Mouse (Mus musculus): ENCODE measurements around the gene Slc39a12. TPM values are rescaled to one million over a fixed set of nuclear protein-coding genes. Genes with fewer than 3 reads are reported as not detected.

The Slc39a12 gene
- 0.36 TPM in 1 of 2 replicates, not detected in the other for polyA plus RNA-seq (2014; fragmentation: Nextera tagmentation; extraction: Ambion mirVana)

GRCm38 (mm10) chr2:14388162-14388561, at the start of gene Slc39a12:
TSS of gene Slc39a12 (plus strand) at chr2:14388316.
- WGBS, result 70% methylated on average over 5 of the region's 5 CpGs
- Histone ChIP-seq H3K36me3 (ENCODE audit: control insufficient read depth, insufficient read depth, low read length) (no peaks in the 10 kb centered on the region), H3K9me3 (ENCODE audit: control insufficient read depth, low read length) (no peaks in the 10 kb centered on the region), H3K4me1 (ENCODE audit: control insufficient read depth, insufficient read depth, low read length) (no peaks in the 10 kb centered on the region), H3K4me2 (ENCODE audit: low read depth) (no peak within 1 kb of the TSS), H3K4me3 (ENCODE audit: low read depth, low read length) (no peak within 1 kb of the TSS), H3K9ac (ENCODE audit: low read length) (no peak within 1 kb of the TSS), H3K27ac (ENCODE audit: low read depth, low read length) (no peak within 1 kb of the TSS), H3K27me3 (ENCODE audit: control insufficient read depth, insufficient read depth, low read length) (no peaks in the 10 kb centered on the region)
- DNase-seq (ENCODE audit: low spot score) (no peak), ATAC-seq (ENCODE audit: insufficient read depth, low FRiP score, low TSS enrichment) (no peak)

- H3K4me3 ChIP-seq (ENCODE audit: low read depth, low read length), result no peak overlapping the region
- DNase-seq (ENCODE audit: low spot score) (no peak), ATAC-seq (ENCODE audit: insufficient read depth, low FRiP score, low TSS enrichment) (no peak)
- H3K9me3 ChIP-seq (ENCODE audit: control insufficient read depth, low read length), result no peaks in the 10 kb centered on the region
- no peaks in the 10 kb centered on the region for H3K27me3 ChIP-seq (ENCODE audit: control insufficient read depth, insufficient read depth, low read length)
- no peak overlapping the region for H3K9ac ChIP-seq (ENCODE audit: low read length)
- H3K4me1 ChIP-seq (ENCODE audit: control insufficient read depth, insufficient read depth, low read length), result no peaks in the 10 kb centered on the region
- H3K27ac ChIP-seq (ENCODE audit: low read depth, low read length), result no peak overlapping the region
- WGBS, result 85% methylated on average over 14 of the region's 14 CpGs
- no peak overlapping the region for H3K4me2 ChIP-seq (ENCODE audit: low read depth)
- no peaks in the 10 kb centered on the region for H3K36me3 ChIP-seq (ENCODE audit: control insufficient read depth, insufficient read depth, low read length)
Measured at GRCm38 (mm10) chr2:14341652-14342308, 46.3 kb upstream of the Slc39a12 start.

- ATAC-seq (ENCODE audit: insufficient read depth, low FRiP score, low TSS enrichment), result no peak
- Histone ChIP-seq H3K9ac (ENCODE audit: low read length) (no peak overlapping the region), H3K27me3 (ENCODE audit: control insufficient read depth, insufficient read depth, low read length) (no peaks in the 10 kb centered on the region), H3K36me3 (ENCODE audit: control insufficient read depth, insufficient read depth, low read length) (no peaks in the 10 kb centered on the region), H3K27ac (ENCODE audit: low read depth, low read length) (no peak overlapping the region), H3K4me3 (ENCODE audit: low read depth, low read length) (no peak overlapping the region), H3K9me3 (ENCODE audit: control insufficient read depth, low read length) (no peaks in the 10 kb centered on the region), H3K4me1 (ENCODE audit: control insufficient read depth, insufficient read depth, low read length) (no peaks in the 10 kb centered on the region), H3K4me2 (ENCODE audit: low read depth) (no peak overlapping the region)
- DNase-seq (ENCODE audit: low spot score), result no peak
- WGBS, result 93% methylated on average over 8 of the region's 8 CpGs
Measured at GRCm38 (mm10) chr2:14342309-14342839, 45.7 kb upstream of the Slc39a12 start.

- ATAC-seq (ENCODE audit: insufficient read depth, low FRiP score, low TSS enrichment), result no peak
- WGBS, result 62% methylated on average over 1 of the region's 1 CpGs
- Histone ChIP-seq H3K36me3 (ENCODE audit: control insufficient read depth, insufficient read depth, low read length) (no peaks in the 10 kb centered on the region), H3K27ac (ENCODE audit: low read depth, low read length) (no peak overlapping the region), H3K9ac (ENCODE audit: low read length) (no peak overlapping the region), H3K4me1 (ENCODE audit: control insufficient read depth, insufficient read depth, low read length) (no peaks in the 10 kb centered on the region), H3K9me3 (ENCODE audit: control insufficient read depth, low read length) (no peaks in the 10 kb centered on the region), H3K4me2 (ENCODE audit: low read depth) (no peak overlapping the region), H3K27me3 (ENCODE audit: control insufficient read depth, insufficient read depth, low read length) (no peaks in the 10 kb centered on the region), H3K4me3 (ENCODE audit: low read depth, low read length) (no peak overlapping the region)
- DNase-seq (ENCODE audit: low spot score), result no peak
Measured at GRCm38 (mm10) chr2:14388856-14389255, 740 bp downstream of the Slc39a12 start.

- Histone ChIP-seq H3K4me3 (ENCODE audit: low read depth, low read length) (no peak overlapping the region), H3K27me3 (ENCODE audit: control insufficient read depth, insufficient read depth, low read length) (no peaks in the 10 kb centered on the region), H3K36me3 (ENCODE audit: control insufficient read depth, insufficient read depth, low read length) (no peaks in the 10 kb centered on the region), H3K9me3 (ENCODE audit: control insufficient read depth, low read length) (no peaks in the 10 kb centered on the region), H3K27ac (ENCODE audit: low read depth, low read length) (no peak overlapping the region), H3K4me2 (ENCODE audit: low read depth) (no peak overlapping the region), H3K9ac (ENCODE audit: low read length) (no peak overlapping the region), H3K4me1 (ENCODE audit: control insufficient read depth, insufficient read depth, low read length) (no peaks in the 10 kb centered on the region)
- 89% methylated on average over 1 of the region's 1 CpGs for WGBS
- no peak for DNase-seq (ENCODE audit: low spot score)
- no peak for ATAC-seq (ENCODE audit: insufficient read depth, low FRiP score, low TSS enrichment)
Measured at GRCm38 (mm10) chr2:14390900-14391299, 2.8 kb downstream of the Slc39a12 start.

- Histone ChIP-seq H3K4me3 (ENCODE audit: low read depth, low read length) (no peak overlapping the region), H3K27me3 (ENCODE audit: control insufficient read depth, insufficient read depth, low read length) (no peaks in the 10 kb centered on the region), H3K4me2 (ENCODE audit: low read depth) (no peak overlapping the region), H3K27ac (ENCODE audit: low read depth, low read length) (no peak overlapping the region), H3K4me1 (ENCODE audit: control insufficient read depth, insufficient read depth, low read length) (no peaks in the 10 kb centered on the region), H3K9me3 (ENCODE audit: control insufficient read depth, low read length) (no peaks in the 10 kb centered on the region), H3K36me3 (ENCODE audit: control insufficient read depth, insufficient read depth, low read length) (no peaks in the 10 kb centered on the region), H3K9ac (ENCODE audit: low read length) (no peak overlapping the region)
- DNase-seq (ENCODE audit: low spot score) (no peak), ATAC-seq (ENCODE audit: insufficient read depth, low FRiP score, low TSS enrichment) (peak; percentile 38; the same call in 1 of the 2 replicates)
Measured at GRCm38 (mm10) chr2:14403000-14403399, 14.9 kb downstream of the Slc39a12 start.

GRCm38 (mm10) chr2:14428987-14429386, 40.9 kb downstream of the Slc39a12 start:
- Histone ChIP-seq H3K4me1 (ENCODE audit: control insufficient read depth, insufficient read depth, low read length) (no peaks in the 10 kb centered on the region), H3K4me2 (ENCODE audit: low read depth) (no peak overlapping the region), H3K36me3 (ENCODE audit: control insufficient read depth, insufficient read depth, low read length) (no peaks in the 10 kb centered on the region), H3K9me3 (ENCODE audit: control insufficient read depth, low read length) (no peaks in the 10 kb centered on the region), H3K4me3 (ENCODE audit: low read depth, low read length) (no peak overlapping the region), H3K27ac (ENCODE audit: low read depth, low read length) (no peak overlapping the region), H3K9ac (ENCODE audit: low read length) (no peak overlapping the region), H3K27me3 (ENCODE audit: control insufficient read depth, insufficient read depth, low read length) (no peaks in the 10 kb centered on the region)
- WGBS, result 90% methylated on average over 2 of the region's 2 CpGs
- no peak for DNase-seq (ENCODE audit: low spot score)
- ATAC-seq (ENCODE audit: insufficient read depth, low FRiP score, low TSS enrichment), result no peak

GRCm38 (mm10) chr2:14447322-14447721, 59.2 kb downstream of the Slc39a12 start:
- 83% methylated on average over 1 of the region's 1 CpGs for WGBS
- no peak for ATAC-seq (ENCODE audit: insufficient read depth, low FRiP score, low TSS enrichment)
- no peaks in the 10 kb centered on the region for H3K36me3 ChIP-seq (ENCODE audit: control insufficient read depth, insufficient read depth, low read length)
- no peaks in the 10 kb centered on the region for H3K4me1 ChIP-seq (ENCODE audit: control insufficient read depth, insufficient read depth, low read length)
- no peak for DNase-seq (ENCODE audit: low spot score)
- no peaks in the 10 kb centered on the region for H3K27me3 ChIP-seq (ENCODE audit: control insufficient read depth, insufficient read depth, low read length)
- H3K9me3 ChIP-seq (ENCODE audit: control insufficient read depth, low read length), result no peaks in the 10 kb centered on the region
- no peak overlapping the region for H3K27ac ChIP-seq (ENCODE audit: low read depth, low read length)
- no peak overlapping the region for H3K4me2 ChIP-seq (ENCODE audit: low read depth)
- H3K4me3 ChIP-seq (ENCODE audit: low read depth, low read length), result no peak overlapping the region
- no peak overlapping the region for H3K9ac ChIP-seq (ENCODE audit: low read length)

GRCm38 (mm10) chr2:14450866-14451265, 62.8 kb downstream of the Slc39a12 start:
- no peak for DNase-seq (ENCODE audit: low spot score)
- Histone ChIP-seq H3K27ac (ENCODE audit: low read depth, low read length) (no peak overlapping the region), H3K4me1 (ENCODE audit: control insufficient read depth, insufficient read depth, low read length) (no peaks in the 10 kb centered on the region), H3K4me3 (ENCODE audit: low read depth, low read length) (no peak overlapping the region), H3K36me3 (ENCODE audit: control insufficient read depth, insufficient read depth, low read length) (no peaks in the 10 kb centered on the region), H3K9ac (ENCODE audit: low read length) (no peak overlapping the region), H3K4me2 (ENCODE audit: low read depth) (no peak overlapping the region), H3K27me3 (ENCODE audit: control insufficient read depth, insufficient read depth, low read length) (no peaks in the 10 kb centered on the region), H3K9me3 (ENCODE audit: control insufficient read depth, low read length) (no peaks in the 10 kb centered on the region)
- ATAC-seq (ENCODE audit: insufficient read depth, low FRiP score, low TSS enrichment), result no peak

All from neural tube, embryonic 11.5 days (tissue).